26 mouse cellular contexts compared by ENCODE assay signal in genomic region chr14:55929263-55929997, GRCm38 (mm10). TPM values are rescaled to one million over a fixed set of nuclear protein-coding genes. Genes with fewer than 3 reads are reported as not detected.
DNase-seq lines count a peak whose midpoint lies in the region; ATAC-seq and TF ChIP-seq lines count a peak whose summit lies in the region.
"Had no signal": no experiment of that assay in that cellular context is flagged by ENCODE, and none has a peak within 500 bp of the region (broad histone marks: within the 10 kb centered on the region; RNA-seq: fewer than 3 reads in every experiment).

No protein-coding gene starts in this region.

- no peaks in the 10 kb centered on the region for H3K27me3 ChIP-seq in G1E (ENCODE audit: insufficient read depth, low read length)
- H3K27me3 ChIP-seq: CH12.LX; embryonic facial prominence, embryonic 15.5 days had no signal

- no peaks in the 10 kb centered on the region for H3K36me3 ChIP-seq in G1E (replicated peaks)
- H3K36me3 ChIP-seq: embryonic facial prominence, embryonic 15.5 days; forebrain, embryonic 10.5 days; hindbrain, embryonic 10.5 days had no signal

- peaks cover 90% of the 10 kb centered on the region for H3K4me1 ChIP-seq in G1E (ENCODE audit: insufficient read depth, low read depth, low read length)
- H3K4me1 ChIP-seq: embryonic facial prominence, embryonic 15.5 days; hindbrain, embryonic 10.5 days had no signal

- TF ChIP-seq CTCF in G1E (IDR thresholded peaks at IDR 0.05; ENCODE audit: low read depth, low read length): no peak

- no peak overlapping the region for H3K4me3 ChIP-seq in G1E (ENCODE audit: low read depth, low read length)
- H3K4me3 ChIP-seq: embryonic facial prominence, embryonic 15.5 days; erythroblast, embryonic 14.5 days; forebrain, embryonic 10.5 days; hindbrain, embryonic 10.5 days had no signal

- peak; percentile 58 for ATAC-seq in G1E (ENCODE audit: extremely low read depth, insufficient number of reproducible peaks, low FRiP score, poor library complexity, severe bottlenecking)
- ATAC-seq: forebrain, embryonic 14.5 days had no signal

- no peaks in the 10 kb centered on the region for H3K9me3 ChIP-seq in G1E (replicated peaks)
- H3K9me3 ChIP-seq: embryonic facial prominence, embryonic 15.5 days; forebrain, embryonic 10.5 days; hindbrain, embryonic 10.5 days had no signal

- peak; percentile 14 for DNase-seq in G1E (ENCODE audit: low spot score)
- DNase-seq in embryo, embryonic 10.5 days (ENCODE audit: low spot score): peak; percentile 34
- peak; percentile 33 for DNase-seq in forelimb bud, embryonic 11.5 days (ENCODE audit: low read depth, low spot score)
- DNase-seq in mesoderm, embryonic 11.5 days (ENCODE audit: low read depth, low spot score): peak; percentile 33
- no peak for DNase-seq in cerebellum, postnatal 25 days
- DNase-seq in right cerebral cortex, postnatal 36 days (ENCODE audit: low spot score in 2 of 2): no peak
- no peak for DNase-seq in adrenal gland, adult 8-10 months
- DNase-seq: adrenal gland, postnatal 10 days; cerebellum, adult 11 months; cerebellum, adult 8-10 months; cerebellum, postnatal 36 days; gastrocnemius, postnatal 36 days; heart, adult 11 months; kidney, adult 11 months had no signal

RNA-seq across cellular contexts. Expression of gene Cma1, which starts 15.0 kb away (rescaled TPM):
- total RNA-seq in G1E (2014; fragmentation: Nextera tagmentation): not detected in 2 replicates
- total RNA-seq in G1E (2017): 194 and 209 TPM in 2 replicates
- polyA plus RNA-seq in G1E (2012): not detected in 2 replicates
- total RNA-seq in adrenal gland, adult 8-10 months (2022): 1 to 10 TPM in 3 of 4 experiments, under 1 TPM in 1; 0.99 to 3.0 (median 1.8) TPM
- total RNA-seq: CH12.LX had no signal
- polyA plus RNA-seq: erythroblast, embryonic 14.5 days; forebrain, embryonic 10.5 days; heart, embryonic 11.5 days; hindbrain, embryonic 10.5 days had no signal

RNA-seq across cellular contexts. Expression of gene Cma2, which starts 21.4 kb away (rescaled TPM):
- total RNA-seq in G1E (2014; fragmentation: Nextera tagmentation) (not detected in 2 replicates), G1E (2017) (0.87 and 1.2 TPM in 2 replicates)
- not detected in 2 replicates for polyA plus RNA-seq in G1E (2012)
- under 1 TPM in 1 of 4 experiments, not detected in 3; 0.48 TPM for total RNA-seq in adrenal gland, adult 8-10 months (2022)
- total RNA-seq: adrenal gland, postnatal 10 days; CH12.LX; gastrocnemius, adult 8-10 months; gastrocnemius, postnatal 36 days; heart, postnatal 25 days had no signal
- polyA plus RNA-seq: brain, embryonic 14.5 days; erythroblast, embryonic 14.5 days; forebrain, embryonic 10.5 days; forebrain, embryonic 14.5 days; heart, embryonic 11.5 days; heart, embryonic 16.5 days; hindbrain, embryonic 10.5 days; hindbrain, embryonic 14.5 days had no signal

RNA-seq across cellular contexts. Expression of gene Sdr39u1, which starts 29.3 kb away (rescaled TPM):
- total RNA-seq in G1E (2014; fragmentation: Nextera tagmentation) (not detected in 2 replicates), G1E (2017) (2.2 and 2.8 TPM in 2 replicates)
- polyA plus RNA-seq in G1E (2012): not detected in 2 replicates
- total RNA-seq in adrenal gland, adult 8-10 months (2022): 10 to 100 TPM; 65.6 to 78.4 (median 73.2) TPM

RNA-seq across cellular contexts. Expression of gene Khnyn, which starts 44.7 kb away (rescaled TPM):
- total RNA-seq in G1E (2014; fragmentation: Nextera tagmentation) (25.6 and 29.4 TPM in 2 replicates), G1E (2017) (75.1 and 81.7 TPM in 2 replicates)
- polyA plus RNA-seq in G1E (2012): 12.6 and 15.5 TPM in 2 replicates
- total RNA-seq in adrenal gland, adult 8-10 months (2022): 10 to 100 TPM; 19.1 to 27.2 (median 25.1) TPM

RNA-seq across cellular contexts. Expression of gene Cbln3, which starts 45.2 kb away (rescaled TPM):
- total RNA-seq in G1E (2014; fragmentation: Nextera tagmentation) (0.53 TPM in 1 of 2 replicates, not detected in the other), G1E (2017) (0.58 and 0.66 TPM in 2 replicates)
- 0.20 and 0.35 TPM in 2 replicates for polyA plus RNA-seq in G1E (2012)
- total RNA-seq in adrenal gland, adult 8-10 months (2022): under 1 TPM in 3 of 4 experiments, not detected in 1; 0.05 to 0.22 (median 0.06) TPM
- total RNA-seq: gastrocnemius, adult 8-10 months; gastrocnemius, postnatal 36 days had no signal
- polyA plus RNA-seq: erythroblast, embryonic 14.5 days had no signal

Comparison
In these comparisons a context has a peak if more than half of its experiments do, and no peak if none do; other contexts are left out.
1. DNase-seq: peak in G1E (single experiment), embryo, embryonic 10.5 days (single experiment), forelimb bud, embryonic 11.5 days (single experiment) and mesoderm, embryonic 11.5 days (single experiment); none in cerebellum, postnatal 25 days (0 of 2), right cerebral cortex, postnatal 36 days (0 of 2) and adrenal gland, adult 8-10 months (single experiment).
2. RNA of gene Sdr39u1, which starts 29.3 kb away (total RNA-seq): 65.6 to 78.4 TPM in adrenal gland, adult 8-10 months; 2.2 to 2.8 TPM in G1E; every median in the first group is over 10 times any median in the second.